Mouse (Mus musculus) midbrain, embryonic 10.5 days (tissue): Measurements from ENCODE around the gene B3gnt2. TPM values are rescaled to one million over a fixed set of nuclear protein-coding genes. Genes with fewer than 3 reads are reported as not detected.
A peak's percentile ranks its signal among the peaks of the same experiment; 100 is the strongest.

Experiments used
- DNase-seq: peaks from one replicate; pipeline ENCODE4 v3.0.0-alpha.2; 2017; ENCODE audit warnings: low spot score
- H3K27ac ChIP-seq: fragments of 300-500 bp; sonication (generic); replicated peaks from 2 replicates; pipeline ENCODE4 v1.5.1; 2016; ENCODE audit warnings: mild to moderate bottlenecking
- H3K27me3 ChIP-seq: fragments of 300-500 bp; sonication (generic); 2 replicates; pipeline ENCODE4 v1.6.1; 2016; ENCODE audit warnings: low read depth, mild to moderate bottlenecking; ENCODE audit not compliant: poor library complexity, severe bottlenecking
- H3K36me3 ChIP-seq: fragments of 300-500 bp; sonication (generic); 2 replicates; pipeline ENCODE4 v1.6.1; 2016; ENCODE audit warnings: mild to moderate bottlenecking, moderate library complexity
- H3K4me1 ChIP-seq: fragments of 300-500 bp; sonication (generic); 2 replicates; pipeline ENCODE4 v1.6.1; 2016
- H3K4me3 ChIP-seq: fragments of 300-500 bp; sonication (generic); 2 replicates; pipeline ENCODE4 v1.5.1; 2016; ENCODE audit warnings: mild to moderate bottlenecking, moderate library complexity
- H3K9me3 ChIP-seq: fragments of 300-500 bp; sonication (generic); replicated peaks from 2 replicates; pipeline ENCODE4 v1.6.1; 2016; ENCODE audit warnings: mild to moderate bottlenecking
- WGBS: fragments of 180-500 bp; shearing (Covaris S2); methylation state at CpG from one replicate; pipeline ENCODE4 v1.1.7; 2016; 5-methylcytosine and 5-hydroxymethylcytosine counted together
- polyA plus RNA-seq: library from polyadenylated mRNA; unstranded; fragments of >200 nt; fragmentation: Nextera tagmentation; extraction: Ambion mirVana; gene quantifications from 2 replicates; pipeline ENCODE4 v1.2.1, GENCODE M21; 2016

The B3gnt2 gene
- polyA plus RNA-seq, 1 experiment from 2014 or later = 2.7 TPM

DNA sequence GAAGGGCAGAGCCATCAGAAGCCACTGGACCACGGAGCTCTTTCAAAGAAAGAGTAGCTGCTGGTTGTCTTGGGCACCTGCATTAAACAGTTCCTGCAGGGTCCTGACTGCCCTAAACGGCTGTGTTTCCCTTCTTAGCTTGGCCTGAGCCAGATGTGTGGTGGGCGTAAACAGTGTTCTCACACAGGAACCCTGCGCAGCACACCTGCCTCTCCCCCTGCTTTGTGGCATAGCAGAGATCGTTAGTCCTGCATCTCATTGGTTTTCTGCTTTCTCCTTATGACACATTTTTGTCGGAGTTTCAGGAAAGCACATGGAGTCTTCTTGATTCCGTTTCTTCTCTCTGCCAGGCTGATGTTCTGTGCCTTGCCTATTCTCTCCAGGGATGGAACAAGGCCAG, 44.9 kb downstream of the B3gnt2 start:
- Histone ChIP-seq H3K4me3 (no peak overlapping the region), H3K27ac (no peak overlapping the region), H3K9me3 (no peaks in the 10 kb centered on the region), H3K27me3 (no peaks in the 10 kb centered on the region), H3K4me1 (no peaks in the 10 kb centered on the region), H3K36me3 (no peaks in the 10 kb centered on the region)
- no peak for DNase-seq
- 89% methylated on average over 7 of the region's 7 CpGs for WGBS

DNA sequence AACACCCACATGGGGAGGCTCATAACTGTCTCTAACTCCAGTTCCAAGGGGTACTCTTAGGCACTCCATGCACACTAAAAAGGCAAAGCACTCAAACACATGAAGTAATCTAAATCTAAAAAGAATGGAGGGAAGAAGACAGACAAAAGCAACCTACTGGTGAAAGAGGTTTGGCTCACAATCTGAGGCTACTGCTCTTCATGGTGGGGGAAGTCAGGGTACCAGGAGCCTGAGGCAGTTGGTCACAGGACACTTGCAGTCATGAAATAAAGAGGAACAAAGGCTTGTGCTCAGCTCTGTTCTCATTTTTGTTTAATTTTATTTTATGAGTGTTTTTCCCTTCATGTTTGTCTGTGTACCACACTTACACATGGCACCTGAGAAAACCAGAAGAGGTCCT, 45.6 kb downstream of the B3gnt2 start:
- Histone ChIP-seq H3K27ac (no peak overlapping the region), H3K4me1 (no peaks in the 10 kb centered on the region), H3K9me3 (no peaks in the 10 kb centered on the region), H3K4me3 (no peak overlapping the region), H3K36me3 (no peaks in the 10 kb centered on the region), H3K27me3 (no peaks in the 10 kb centered on the region)
- no peak for DNase-seq

GRCm38 (mm10) chr11:22813921-22814704, 46.6 kb downstream of the B3gnt2 start:
- WGBS = 87% methylated on average over 5 of the region's 5 CpGs
- H3K4me3 ChIP-seq = no peak overlapping the region
- H3K27me3 ChIP-seq = no peaks in the 10 kb centered on the region
- H3K27ac ChIP-seq = no peak overlapping the region
- H3K9me3 ChIP-seq = no peaks in the 10 kb centered on the region
- H3K36me3 ChIP-seq = no peaks in the 10 kb centered on the region
- no peaks in the 10 kb centered on the region for H3K4me1 ChIP-seq
- no peak for DNase-seq

GRCm38 (mm10) chr11:22813427-22813826, 47.3 kb downstream of the B3gnt2 start:
- Histone ChIP-seq H3K9me3 (no peaks in the 10 kb centered on the region), H3K4me1 (no peaks in the 10 kb centered on the region), H3K27ac (no peak overlapping the region), H3K27me3 (no peaks in the 10 kb centered on the region), H3K4me3 (no peak overlapping the region), H3K36me3 (no peaks in the 10 kb centered on the region)
- WGBS = 84% methylated on average over 3 of the region's 3 CpGs
- DNase-seq = no peak

DNA sequence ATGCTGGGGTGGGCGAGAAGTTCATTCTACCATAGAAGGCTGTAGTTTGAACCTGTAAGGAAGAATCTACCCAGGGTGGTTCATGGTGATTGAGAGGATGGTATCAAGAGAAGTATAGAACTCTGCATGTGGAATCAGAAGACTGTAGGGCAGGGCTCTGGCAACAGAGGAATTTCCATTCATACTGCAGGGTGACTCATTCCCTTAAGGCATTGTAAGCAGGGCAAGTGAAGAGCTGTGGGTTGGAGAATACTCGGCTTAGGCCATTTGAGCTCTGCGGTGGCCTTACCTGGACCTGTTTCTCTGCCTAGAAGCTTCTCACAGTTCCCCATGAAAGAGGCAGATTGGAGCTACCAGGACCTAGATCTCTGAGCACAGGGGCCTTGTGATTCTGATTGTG, 49.3 kb downstream of the B3gnt2 start:
- Histone ChIP-seq H3K4me3 (no peak overlapping the region), H3K27me3 (no peaks in the 10 kb centered on the region), H3K36me3 (no peaks in the 10 kb centered on the region), H3K4me1 (no peaks in the 10 kb centered on the region), H3K27ac (no peak overlapping the region), H3K9me3 (no peaks in the 10 kb centered on the region)
- 93% methylated on average over 3 of the region's 3 CpGs for WGBS
- DNase-seq = no peak

- DNase-seq = no peak
- Histone ChIP-seq H3K27me3 (no peaks in the 10 kb centered on the region), H3K4me1 (no peaks in the 10 kb centered on the region), H3K36me3 (no peaks in the 10 kb centered on the region), H3K4me3 (no peak overlapping the region), H3K27ac (no peak overlapping the region), H3K9me3 (no peaks in the 10 kb centered on the region)
- 87% methylated on average over 7 of the region's 7 CpGs for WGBS
Measured at GRCm38 (mm10) chr11:22809465-22810096, 51.2 kb downstream of the B3gnt2 start.

DNA sequence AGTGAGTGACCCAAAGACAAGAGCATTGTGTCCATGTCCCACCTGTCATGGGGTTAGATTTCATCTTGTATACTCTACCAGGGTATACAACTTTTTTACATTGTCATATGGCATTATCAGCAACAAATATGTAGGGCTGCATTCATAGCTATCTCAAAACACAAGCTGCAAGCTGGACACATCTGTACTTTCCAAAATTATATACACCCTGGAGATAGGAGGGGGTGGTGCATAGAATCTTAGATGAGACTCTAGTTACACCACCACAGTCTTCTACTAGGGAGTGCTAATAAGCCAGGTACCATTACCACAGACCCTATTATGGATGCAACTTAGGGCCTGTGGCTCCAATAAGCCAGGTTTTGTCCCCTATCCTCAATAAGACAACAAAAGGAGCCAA, 52.7 kb downstream of the B3gnt2 start:
- Histone ChIP-seq H3K9me3 (no peaks in the 10 kb centered on the region), H3K4me1 (no peaks in the 10 kb centered on the region), H3K27me3 (no peaks in the 10 kb centered on the region), H3K4me3 (no peak overlapping the region), H3K36me3 (no peaks in the 10 kb centered on the region), H3K27ac (no peak overlapping the region)
- no peak for DNase-seq

GRCm38 (mm10) chr11:22805171-22805570, 55.6 kb downstream of the B3gnt2 start:
- Histone ChIP-seq H3K27ac (no peak overlapping the region), H3K9me3 (no peaks in the 10 kb centered on the region), H3K27me3 (no peaks in the 10 kb centered on the region), H3K4me1 (0 out of 2 replicates have a peak, but pooled peaks cover under 1% of the 10 kb centered on the region), H3K4me3 (no peak overlapping the region), H3K36me3 (no peaks in the 10 kb centered on the region)
- no peak for DNase-seq
- 73% methylated on average over 1 of the region's 1 CpGs for WGBS

DNA sequence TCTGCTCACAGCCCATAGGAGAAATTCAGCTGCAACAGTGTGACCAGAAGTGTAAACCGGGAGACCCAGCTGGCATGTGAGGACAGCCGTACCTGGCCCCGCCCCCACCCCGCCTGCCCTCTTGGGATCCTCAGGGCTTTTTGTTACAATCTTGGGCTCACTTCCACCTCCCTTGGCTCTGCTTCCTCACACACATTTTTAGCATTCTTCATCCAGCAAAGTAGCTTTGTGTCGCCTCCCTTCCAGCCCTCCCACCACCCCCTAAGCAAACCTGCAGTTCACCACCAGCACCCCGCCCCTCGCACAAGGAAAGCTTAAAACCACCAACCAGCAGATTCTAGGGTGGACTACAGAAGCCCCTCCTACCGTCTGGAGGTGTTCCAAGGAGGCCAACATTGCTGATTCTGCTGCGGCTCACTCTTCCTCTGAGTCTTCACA, 60.8 kb downstream of the B3gnt2 start:
- Histone ChIP-seq H3K36me3 (no peaks in the 10 kb centered on the region), H3K9me3 (no peaks in the 10 kb centered on the region), H3K27ac (no peak overlapping the region), H3K4me1 (peaks cover 8% of the 10 kb centered on the region; the same call in 1 of the 2 replicates), H3K27me3 (no peaks in the 10 kb centered on the region), H3K4me3 (no peak overlapping the region)
- 29% methylated on average over 9 of the region's 9 CpGs for WGBS
- peak; percentile 16 for DNase-seq

- no peak overlapping the region for H3K27ac ChIP-seq
- no peak for DNase-seq
- no peak overlapping the region for H3K4me3 ChIP-seq
- no peaks in the 10 kb centered on the region for H3K27me3 ChIP-seq
- H3K9me3 ChIP-seq = no peaks in the 10 kb centered on the region
- H3K36me3 ChIP-seq = no peaks in the 10 kb centered on the region
- 68% methylated on average over 5 of the region's 5 CpGs for WGBS
- H3K4me1 ChIP-seq = peaks cover 8% of the 10 kb centered on the region; the same call in 1 of the 2 replicates
Measured at GRCm38 (mm10) chr11:22798916-22799315, 61.8 kb downstream of the B3gnt2 start.

DNA sequence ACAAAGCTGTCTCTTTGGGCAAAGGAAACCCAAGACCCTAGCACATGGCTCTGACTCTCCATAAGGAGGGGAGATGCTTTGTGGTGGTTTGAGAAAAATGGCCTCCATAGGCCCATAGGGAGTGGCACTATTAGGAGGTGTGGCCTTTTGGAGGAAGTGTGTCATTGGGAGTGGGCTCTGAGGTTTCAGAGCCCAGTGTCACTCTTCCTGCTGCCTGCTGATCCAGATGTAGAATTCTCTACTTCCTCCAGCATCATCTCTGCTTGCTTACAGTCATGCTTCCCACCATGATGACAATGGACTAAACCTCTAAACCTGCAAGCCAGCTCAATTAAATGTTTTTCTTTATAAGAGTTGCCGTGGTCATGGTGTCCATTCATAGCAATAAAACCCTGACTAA, 66.0 kb downstream of the B3gnt2 start:
- no peak for DNase-seq
- H3K4me1 ChIP-seq = 0 out of 2 replicates have a peak, but pooled peaks cover 4% of the 10 kb centered on the region
- no peaks in the 10 kb centered on the region for H3K36me3 ChIP-seq
- no peaks in the 10 kb centered on the region for H3K27me3 ChIP-seq
- no peak overlapping the region for H3K27ac ChIP-seq
- H3K9me3 ChIP-seq = no peaks in the 10 kb centered on the region
- no peak overlapping the region for H3K4me3 ChIP-seq
- 91% methylated on average over 1 of the region's 1 CpGs for WGBS

- Histone ChIP-seq H3K36me3 (no peaks in the 10 kb centered on the region), H3K27ac (no peak overlapping the region), H3K4me1 (0 out of 2 replicates have a peak, but pooled peaks cover 4% of the 10 kb centered on the region), H3K9me3 (0 out of 2 replicates have a peak, but pooled peaks cover 3% of the 10 kb centered on the region), H3K4me3 (no peak overlapping the region), H3K27me3 (no peaks in the 10 kb centered on the region)
- WGBS = 96% methylated on average over 1 of the region's 1 CpGs
- no peak for DNase-seq
Measured at GRCm38 (mm10) chr11:22793881-22794203, 66.9 kb downstream of the B3gnt2 start.

DNA sequence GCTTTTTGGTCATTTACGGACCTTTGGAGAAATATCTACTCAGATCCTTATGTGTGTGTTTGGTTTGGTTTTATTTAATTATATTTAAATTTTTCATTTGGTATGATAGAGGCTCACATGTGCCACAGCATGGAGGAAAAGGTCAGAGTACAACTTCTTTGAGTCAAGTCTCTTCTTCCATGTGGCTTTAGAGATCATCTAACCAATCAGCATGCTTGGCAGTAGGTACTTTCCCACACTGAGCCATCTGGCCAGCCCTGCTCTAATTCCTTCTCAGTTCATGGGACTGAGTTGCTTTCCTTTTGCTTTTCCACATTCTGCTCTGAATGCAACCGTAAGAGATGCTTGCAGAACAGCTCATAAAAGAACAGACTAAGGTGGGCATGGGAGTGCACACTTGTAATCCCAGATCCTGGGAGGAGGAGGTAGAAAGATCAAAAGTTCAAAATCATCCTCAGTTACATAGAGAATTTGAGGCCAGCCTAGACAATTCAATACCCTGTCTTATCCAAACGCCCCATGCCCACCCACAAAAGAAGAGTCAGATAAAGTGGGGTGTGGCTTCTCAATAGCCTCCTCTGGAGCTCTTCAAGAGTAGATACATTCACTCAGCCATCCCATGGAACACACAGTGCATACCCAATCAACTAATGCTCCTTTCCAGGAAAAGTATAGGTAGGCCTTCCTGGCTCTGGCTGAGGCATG, 67.4 kb downstream of the B3gnt2 start:
- 81% methylated on average over 3 of the region's 3 CpGs for WGBS
- no peak overlapping the region for H3K4me3 ChIP-seq
- no peaks in the 10 kb centered on the region for H3K27me3 ChIP-seq
- H3K36me3 ChIP-seq = no peaks in the 10 kb centered on the region
- DNase-seq = no peak
- H3K27ac ChIP-seq = no peak overlapping the region
- H3K9me3 ChIP-seq = 0 out of 2 replicates have a peak, but pooled peaks cover 3% of the 10 kb centered on the region
- H3K4me1 ChIP-seq = 0 out of 2 replicates have a peak, but pooled peaks cover 1% of the 10 kb centered on the region
